Mouse (Mus musculus) yolk sac, embryonic 10.5 days (tissue): ENCODE measurements around the gene Foxp1.

Experiments
- DNase-seq: peaks from one replicate; pipeline ENCODE4 v3.0.0-alpha.2; 2017; ENCODE audit warnings: low spot score

The Foxp1 gene

DNA sequence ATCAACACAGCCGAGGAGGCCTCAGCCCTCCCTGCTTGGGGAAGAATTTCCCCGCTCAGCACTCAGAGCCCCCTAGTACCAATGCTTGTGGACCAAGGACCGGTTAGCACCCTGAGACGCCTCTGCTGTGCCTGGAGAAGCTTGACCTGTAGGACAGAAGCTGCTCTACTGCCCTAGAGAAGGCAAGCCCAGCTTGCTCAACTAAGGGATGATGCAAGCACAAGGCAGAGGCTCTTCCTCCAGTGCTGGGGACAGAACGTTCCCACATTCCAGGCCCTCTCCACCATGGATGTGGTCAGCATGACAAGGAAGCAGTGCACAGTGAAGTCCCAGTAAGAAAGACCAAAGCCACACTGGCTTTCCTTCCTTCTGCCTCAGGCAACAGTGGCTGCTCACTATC is 347.1 kb downstream of the Foxp1 start:
- peak; percentile 34 for DNase-seq

DNA sequence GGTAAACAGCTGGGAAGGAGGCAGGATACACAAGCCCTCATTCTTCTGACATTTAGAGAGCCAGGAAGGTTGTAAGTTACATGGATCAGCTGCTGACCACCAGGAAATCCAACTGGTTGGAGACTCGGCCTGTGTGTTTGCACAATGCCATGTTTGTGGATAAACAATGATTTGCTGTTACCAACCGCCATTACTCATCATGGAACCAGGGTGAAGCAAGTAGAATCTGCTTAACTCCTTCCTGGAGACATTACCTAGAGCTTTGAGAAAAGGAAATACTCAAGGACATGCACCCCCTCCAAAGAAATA is 348.7 kb downstream of the Foxp1 start:
- no peak for DNase-seq

DNA sequence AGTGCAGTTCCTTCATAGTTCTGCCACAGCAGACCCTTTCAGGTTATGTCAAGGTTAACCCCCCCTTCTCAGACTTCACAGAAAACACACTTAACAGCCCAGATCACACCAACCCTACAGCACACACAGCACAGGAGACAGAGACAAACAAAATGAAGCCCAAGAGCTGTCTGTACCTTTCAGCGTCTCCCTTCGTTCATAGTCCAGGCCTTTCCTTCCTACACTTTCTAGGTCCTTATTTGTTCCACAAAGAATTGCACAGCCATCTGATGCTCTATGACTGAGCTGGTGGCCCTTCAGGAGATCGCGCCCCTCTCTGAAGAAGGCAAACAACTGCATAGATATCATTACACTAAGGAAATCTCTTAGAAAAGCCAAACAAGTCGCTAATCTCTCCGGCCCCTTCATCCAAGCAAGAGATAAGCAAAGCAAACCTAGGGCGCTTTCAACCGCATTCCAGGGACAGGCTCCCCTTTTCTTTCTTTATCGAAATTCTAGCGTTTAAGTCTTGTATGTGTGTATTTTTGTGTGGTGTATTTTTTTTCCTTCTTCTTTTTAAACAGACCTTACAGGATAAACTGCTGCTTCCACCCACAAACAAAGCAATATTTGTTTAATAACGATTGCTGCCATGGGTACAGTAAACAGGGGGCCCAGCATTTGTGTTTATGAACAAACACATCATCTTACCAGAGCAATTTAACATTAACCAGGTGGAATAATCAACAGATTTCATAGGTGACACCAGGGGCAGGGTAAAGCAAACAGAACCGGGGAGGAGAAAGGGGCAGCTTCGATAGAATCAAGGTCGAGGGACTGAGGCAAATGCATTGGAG is 349.2 kb downstream of the Foxp1 start:
- DNase-seq: peak; percentile 49

DNA sequence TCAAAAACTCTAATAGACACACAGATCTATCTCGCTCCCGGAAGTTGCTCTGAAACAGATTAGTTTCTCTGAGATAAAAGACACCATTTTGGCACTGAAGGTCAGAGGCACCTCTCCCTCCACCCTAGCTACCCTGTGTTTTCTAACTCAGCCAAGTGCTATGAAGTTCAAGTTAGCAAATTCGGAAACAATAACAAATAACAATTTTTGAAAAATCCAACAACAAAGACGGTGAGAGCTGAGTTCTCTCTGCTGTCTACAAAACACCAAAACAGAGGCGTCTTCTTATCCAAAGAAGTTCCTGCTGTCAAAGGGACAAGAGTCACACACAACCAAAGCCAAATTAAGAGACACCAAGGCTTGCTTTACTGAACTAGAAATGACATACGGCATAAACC is 349.9 kb downstream of the Foxp1 start:
- no peak for DNase-seq

DNA sequence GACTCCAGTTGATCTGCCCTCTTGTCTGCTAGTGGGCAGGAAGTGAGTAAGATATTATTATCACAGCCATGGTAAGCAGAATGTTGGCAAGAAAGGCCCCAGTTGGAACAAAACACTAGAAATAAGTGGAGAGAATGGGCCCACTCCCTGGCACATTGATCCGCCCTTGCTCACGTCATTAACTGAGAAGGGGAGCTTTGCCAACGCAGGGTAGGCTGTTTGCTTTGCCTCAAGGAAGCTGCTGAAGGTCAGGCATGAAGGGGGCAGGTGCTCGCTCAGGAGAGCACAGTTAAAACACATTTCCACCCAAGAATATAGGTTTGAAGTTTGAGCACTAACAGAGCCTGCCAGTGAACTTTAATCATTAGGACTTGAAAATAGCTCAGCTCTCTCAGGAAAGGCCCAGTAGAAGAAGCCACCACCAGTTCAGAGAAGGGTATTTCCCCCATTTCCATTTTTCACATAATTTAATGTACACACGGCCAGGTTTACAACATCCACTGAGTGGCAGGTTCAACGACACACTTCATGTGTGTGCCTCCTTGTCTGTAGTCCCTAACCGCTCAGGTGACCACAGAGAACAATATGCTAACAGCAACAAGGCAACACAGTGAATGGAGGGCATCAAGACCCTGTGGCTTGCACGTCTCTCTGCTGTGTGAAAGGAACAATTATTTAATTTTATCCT is 350.5 kb downstream of the Foxp1 start:
- no peak for DNase-seq

DNA sequence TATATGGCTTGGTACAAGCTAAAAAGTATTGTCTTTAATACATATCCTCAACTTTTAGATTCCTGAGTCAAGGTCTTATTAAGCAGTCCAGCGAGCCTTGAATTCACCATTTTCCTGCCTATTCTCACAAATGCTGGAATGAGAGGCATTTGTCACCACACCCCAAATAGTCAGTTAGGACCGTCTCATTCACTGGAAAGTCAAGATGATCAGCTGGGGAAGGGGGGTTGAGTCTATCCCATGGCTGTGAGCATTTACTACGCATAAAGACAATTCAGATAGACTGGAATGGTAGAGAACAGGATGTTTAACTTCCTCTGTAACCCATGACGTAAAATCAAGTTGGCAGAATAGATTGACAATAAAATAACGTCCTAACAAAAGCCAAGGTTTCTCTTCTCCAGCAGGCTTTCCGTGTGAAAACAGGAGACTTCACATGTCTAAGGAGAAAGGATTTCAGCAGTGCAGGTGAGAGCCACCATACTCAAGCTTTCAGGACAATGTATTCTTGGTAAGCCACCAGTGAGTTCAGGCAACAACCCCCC is 351.2 kb downstream of the Foxp1 start:
- DNase-seq: no peak

DNA sequence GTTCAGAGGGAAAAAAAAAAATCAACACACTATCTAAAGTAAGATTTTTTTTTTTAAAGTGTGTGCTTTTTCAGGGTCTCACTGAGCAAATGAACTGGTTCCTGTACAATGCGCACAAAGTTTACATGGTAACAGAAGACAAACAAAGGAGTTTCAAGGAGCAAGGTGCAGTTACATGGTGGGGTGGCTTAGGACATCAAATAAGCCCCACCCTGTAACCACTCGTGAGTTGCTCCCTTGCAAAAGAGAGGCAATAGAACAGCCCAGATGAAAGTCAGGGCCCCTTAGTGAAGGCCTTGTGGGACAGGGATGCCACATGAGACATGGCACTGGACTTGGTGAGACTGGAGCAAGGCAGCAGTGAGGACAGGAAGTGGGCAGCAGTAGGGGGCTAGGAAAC is 353.8 kb downstream of the Foxp1 start:
- DNase-seq: peak; percentile 59

DNA sequence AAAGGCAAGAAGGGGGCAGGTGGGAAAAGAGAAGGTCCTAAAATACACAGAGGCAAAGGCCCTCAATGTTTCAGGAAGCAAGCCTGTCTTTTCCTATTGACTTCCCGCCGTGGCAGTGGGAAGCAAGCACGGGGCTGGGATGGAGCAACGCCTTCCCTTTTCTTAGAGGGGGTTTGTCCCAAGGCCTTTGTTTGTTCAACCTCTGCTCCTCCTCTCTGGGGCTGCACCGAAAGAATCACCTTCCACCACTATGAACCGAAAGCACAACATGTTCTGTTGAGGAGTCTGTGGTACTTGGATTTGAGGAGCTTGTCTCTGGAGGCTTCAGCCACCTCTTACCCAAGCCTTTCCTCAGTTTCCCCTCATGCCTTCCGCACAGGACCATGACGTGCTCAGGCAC is 355.5 kb downstream of the Foxp1 start:
- peak; percentile 47 for DNase-seq

DNA sequence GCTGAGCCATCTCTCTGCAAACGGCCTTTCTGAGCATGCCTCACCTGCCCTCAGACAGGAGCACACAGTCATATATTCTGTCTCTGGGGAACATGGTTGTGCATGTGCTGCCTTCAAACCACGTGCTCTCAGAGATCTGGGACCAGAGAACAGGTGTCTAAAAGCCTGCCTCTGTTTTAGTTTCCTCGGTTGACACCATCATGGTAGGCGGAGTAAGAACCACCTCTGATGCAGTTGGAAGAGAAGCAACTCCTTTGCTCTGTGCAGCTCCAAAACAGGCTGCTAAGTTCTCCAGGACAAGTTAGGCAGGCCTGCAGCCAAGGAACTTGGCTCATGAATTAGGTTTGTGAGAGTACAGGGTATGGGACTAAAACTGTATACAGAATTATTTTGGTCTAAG is 356.4 kb downstream of the Foxp1 start:
- no peak for DNase-seq

DNA sequence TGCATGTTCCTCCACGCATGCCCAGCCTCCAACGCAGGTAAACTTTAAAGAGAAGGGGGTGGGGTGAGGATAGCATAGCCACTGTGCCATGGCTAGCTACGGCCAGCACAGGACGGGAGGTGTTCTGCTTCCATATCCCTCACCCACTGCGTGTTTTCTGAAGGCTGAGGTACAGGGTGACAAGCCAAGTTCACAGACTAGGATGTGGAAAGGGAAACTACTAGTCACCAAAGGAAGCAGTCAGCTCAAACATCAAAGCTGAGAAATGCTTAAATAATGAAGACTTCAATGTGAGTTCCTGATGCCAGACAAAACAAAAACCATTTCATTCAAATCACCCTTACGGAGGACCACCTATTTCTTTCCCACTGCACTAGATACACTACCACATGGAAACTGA is 357.8 kb downstream of the Foxp1 start:
- no peak for DNase-seq

DNA sequence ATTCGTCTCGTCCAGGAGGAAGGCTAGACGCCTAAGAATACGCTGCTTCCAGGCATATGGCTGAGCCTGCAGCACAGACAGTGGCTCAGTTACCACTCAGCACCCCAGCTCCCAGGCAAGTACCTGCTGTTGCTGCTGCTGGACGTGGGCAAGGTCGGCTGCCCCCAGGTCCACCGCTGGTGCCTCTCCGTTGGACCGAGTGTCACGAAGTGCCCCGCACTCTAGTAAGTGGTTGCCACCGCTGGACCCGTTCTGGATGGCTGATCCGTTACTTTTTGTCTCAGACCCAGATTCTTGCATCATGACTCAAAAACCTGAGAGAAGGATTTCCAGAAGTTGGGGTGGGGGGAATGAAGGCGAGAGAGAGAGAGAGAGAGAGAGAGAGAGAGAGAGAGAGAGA is 359.8 kb downstream of the Foxp1 start:
- DNase-seq: no peak

DNA sequence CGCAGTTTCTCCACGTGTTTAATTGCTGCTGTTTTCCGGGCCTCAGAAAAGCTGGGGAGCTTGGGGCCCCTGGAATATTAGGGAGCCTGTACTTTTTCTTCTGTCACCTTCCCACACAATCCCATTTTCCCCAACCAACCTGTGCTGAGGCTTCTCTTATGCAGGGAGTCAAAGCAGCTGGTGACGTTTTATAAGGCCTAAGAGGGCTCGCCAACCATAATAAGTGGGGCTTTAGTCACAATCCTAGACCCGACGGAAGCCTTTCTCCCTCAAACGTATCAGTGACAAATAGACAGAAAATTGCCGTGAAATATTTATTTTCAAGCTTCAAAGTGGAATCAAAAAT is 362.2 kb downstream of the Foxp1 start:
- DNase-seq: no peak

DNA sequence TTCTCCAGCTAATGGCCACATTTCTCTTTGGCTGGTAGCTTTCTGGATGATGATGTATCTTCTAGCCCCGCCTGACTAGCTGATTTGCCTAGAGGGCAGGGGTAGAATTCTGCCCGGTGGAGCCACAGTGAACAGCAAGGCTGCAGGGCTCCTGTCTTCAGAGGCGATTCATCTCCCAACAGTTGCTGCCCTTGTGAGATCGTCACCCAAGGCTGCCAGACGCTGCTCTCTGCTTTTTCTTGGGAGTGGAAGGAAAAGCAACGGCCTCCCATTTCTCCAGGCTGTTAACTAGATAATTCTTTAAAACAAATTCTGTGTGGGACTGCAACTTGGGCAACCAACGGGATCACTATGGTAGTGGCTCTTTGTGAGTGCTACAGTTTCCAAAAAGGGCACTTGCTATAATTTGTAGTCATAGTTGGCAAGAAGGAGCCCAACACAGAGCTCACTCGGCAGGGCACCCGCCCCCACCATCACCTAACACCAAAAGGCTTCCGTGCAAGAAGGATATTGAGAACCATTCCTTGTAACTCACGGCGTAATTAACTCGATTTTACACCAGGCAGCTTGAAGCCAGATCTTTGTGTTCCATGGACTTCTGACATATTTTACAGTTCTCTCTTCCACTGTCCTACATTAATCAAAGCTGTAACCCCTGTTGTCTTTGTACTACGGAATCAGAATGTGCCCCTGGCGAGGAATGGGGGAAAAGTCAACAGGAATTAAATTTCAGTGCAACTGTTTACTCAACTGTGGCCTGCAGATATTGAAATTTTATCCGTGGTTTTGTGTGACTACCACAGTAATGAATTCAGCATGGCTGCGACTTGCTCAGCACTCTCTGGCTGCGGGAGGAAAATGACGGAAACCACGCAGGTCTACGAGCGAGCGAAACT is 362.8 kb downstream of the Foxp1 start:
- DNase-seq: no peak

DNA sequence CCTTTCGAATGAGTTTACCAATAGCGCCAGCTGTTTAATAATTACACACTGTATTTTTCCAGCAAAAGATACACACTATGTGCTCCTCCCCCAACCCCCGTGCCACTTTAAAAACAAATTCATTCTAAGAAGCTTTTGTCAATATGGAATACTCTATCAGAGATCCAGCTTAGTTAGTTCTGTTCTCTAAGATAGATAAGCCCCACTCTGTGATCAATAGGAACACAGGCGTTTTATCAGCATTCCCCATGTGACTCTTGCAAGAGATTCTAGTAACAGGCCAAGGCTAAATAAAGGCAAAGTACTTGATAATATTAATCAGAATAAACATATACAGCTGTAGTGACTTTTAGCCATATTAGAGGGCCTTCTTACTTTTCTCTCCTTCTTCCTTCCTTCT is 368.8 kb downstream of the Foxp1 start:
- no peak for DNase-seq

DNA sequence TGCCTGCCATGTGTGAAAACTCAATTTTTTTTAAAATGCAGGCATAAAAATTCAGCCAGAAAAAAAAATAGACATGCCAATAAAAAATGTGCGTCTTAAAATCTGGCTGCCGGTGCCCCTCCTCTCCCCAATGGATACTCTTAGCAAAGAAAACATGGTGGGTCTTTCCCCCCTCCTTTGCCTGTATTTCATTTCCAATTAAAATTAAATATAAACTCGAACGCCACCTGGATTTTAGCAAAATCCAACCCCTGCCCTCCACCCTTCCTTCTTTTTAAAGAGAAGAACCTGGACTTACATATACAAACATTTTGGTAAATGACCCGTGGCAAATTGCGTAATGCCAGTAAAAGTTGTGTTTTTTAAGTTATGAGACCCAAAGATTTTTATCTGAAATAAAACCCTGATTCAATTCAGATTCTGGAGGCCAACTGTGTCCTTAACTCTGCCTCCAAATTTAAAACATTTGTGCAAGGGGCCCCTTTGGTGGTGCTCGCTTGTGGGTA is 376.1 kb downstream of the Foxp1 start:
- DNase-seq: no peak

DNA sequence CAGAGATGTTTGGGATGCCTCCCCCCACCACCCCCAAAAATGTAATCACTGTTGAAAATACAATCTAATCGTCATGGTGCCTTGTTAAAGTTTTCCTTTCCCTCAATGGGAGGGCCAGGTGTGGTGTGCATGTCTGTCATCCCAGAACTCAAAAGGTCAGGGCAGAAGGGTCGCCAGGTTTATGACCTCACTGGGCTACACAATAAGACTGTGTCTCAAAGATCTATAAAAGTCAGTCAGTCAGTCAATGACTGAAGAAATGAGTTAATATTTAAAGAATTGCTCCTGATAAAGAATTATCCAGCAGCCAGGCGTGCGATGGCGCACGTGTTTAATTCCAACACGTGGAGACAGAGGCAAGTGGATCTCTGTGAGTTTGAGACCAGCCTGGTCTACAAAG is 377.5 kb downstream of the Foxp1 start:
- DNase-seq: peak; percentile 37

DNA sequence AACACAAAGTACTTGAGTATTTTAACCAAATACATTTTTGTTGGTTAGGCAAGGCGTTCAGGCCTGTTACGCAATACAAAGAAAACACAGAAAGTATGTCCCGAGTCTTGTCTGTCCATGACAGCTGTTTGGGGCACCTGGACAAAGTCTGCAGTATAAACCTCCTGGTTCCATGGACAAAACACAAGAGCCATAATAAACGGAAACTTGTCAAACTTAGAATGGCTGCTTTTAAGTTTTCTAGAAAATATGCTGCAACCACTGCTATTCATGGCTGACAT is 378.8 kb downstream of the Foxp1 start:
- DNase-seq: peak; percentile 59

DNA sequence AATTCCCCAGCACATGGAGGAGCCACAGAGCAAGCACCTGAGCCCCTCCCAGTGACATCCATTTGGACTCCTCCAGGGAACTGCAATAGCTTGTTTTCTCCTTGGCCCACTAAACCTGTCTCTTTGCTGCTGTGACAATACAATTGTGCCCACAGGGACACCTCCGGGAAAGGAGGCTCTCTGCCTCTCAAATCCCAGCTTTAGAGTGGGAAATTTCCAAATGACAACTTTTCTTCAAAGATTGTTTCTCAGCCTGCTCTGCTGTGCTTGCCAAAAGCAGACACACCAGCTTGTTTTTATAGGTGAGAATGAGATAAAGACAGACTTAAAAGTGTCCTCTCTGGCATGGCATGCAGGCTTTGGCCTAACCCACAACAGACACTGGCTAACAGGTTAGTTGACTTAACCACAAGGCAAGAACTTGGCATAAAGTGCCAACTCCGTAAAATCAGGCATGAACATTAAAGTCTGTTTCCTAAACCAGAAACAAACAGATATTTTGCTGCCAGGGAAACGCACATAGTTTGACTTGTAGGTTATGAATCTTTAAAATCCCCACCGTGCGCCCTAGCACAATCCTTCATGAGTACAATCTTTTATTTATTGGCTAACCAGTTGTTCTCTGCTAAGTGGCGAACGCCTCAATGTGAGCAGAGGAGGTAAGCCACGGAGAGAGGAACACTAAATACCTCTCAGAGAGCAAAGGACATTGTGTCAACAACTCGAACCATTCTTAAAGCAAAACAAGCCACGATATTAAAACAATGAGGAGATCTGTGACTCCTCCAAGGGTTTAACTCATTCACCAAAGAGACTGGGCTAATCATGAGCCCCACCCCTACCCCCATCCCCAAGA is 379.4 kb downstream of the Foxp1 start:
- no peak for DNase-seq

DNA sequence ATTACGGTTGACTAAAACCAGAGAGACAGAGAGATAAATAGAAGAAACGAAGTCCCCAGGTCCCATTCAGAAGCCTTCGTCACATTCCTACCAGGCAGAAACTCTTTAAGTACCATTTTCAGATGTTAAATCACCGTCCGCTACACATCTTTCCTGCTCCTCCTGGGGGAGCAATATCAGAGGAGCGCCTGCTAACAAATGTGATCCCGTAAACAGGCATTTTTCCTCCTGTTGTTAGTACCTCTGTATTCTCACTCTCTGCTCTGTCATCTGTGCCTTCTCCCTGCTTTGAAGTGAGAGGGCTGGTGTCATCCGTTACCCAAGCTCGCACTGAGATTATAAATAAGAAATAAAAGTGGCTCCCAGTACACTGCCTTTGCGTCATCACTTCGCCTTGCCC is 384.5 kb downstream of the Foxp1 start:
- DNase-seq: no peak

DNA sequence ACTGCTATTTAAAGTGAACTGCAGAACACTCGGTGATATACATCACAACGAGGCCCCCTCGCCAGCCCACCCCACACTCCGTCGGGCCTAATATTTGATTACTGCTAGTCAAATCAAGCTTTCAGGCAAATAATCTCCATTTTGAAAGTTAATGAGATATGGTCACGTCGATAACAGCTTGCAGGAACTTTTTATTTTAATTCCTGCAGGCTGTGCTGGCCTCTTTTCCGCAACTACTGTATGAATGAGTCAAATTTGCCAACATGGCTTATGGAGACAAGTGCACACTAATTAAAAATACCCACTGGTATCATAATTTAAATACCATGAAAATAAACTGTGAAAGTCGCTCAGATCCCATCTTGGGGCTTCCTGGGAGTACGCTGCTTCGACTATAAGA is 385.4 kb downstream of the Foxp1 start:
- no peak for DNase-seq

DNA sequence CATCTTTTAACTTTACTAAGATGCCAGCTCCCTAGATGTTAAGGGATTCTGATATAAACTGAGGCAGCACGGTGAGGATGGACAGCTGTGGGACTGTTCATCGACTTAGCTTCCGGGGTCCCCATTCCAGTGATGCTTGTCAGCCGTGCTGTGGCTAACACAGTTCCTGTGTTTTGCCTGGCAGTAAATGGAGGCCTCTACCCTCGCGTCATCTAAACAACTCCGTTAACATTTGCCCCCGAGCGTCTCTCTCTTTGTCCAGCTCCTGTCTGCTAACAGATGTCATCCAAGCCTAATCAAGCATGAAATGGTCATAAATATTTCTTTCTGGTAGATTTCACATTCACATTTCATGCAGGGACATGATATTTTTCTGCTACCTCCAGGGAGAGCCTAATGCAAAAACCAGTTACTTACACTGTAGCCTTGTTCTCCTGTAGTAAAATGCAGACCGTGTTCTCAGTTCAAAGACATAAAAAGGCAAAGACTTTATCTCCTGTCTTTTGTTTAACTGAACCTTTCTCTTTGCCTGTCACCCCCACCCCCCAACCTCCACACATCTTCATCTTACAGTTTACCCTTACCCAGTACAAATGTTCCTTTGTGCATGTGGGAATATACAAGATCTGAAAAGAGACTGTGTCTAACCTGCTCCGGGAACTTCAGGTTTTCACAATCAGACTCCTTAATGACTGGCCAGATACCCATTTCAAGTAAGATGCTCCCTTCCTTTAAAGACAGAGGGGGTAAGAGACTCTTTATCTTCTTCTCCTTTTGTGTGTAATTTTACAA is 386.4 kb downstream of the Foxp1 start:
- DNase-seq: no peak
